Mouse (Mus musculus) ES-Bruce4 (cell line): ENCODE measurements around the gene Cobl.

ENCODE experiments used
- CTCF ChIP-seq: IDR thresholded peaks from one replicate; pipeline ENCODE4 v1.8.1; 2011; ENCODE audit warnings: low read depth, low read length
- EP300 ChIP-seq: IDR thresholded peaks from 2 replicates; pipeline ENCODE4 v1.6.1; 2011; ENCODE audit warnings: low read depth, low read length; ENCODE audit not compliant: insufficient read depth
- POLR2A ChIP-seq: IDR thresholded peaks from one replicate; pipeline ENCODE4 v1.8.1; 2011; ENCODE audit warnings: low read length; ENCODE audit not compliant: insufficient read depth

GRCm38 (mm10) chr11:12358602-12359001 is 106.2 kb downstream of the Cobl start:
- TF ChIP-seq CTCF = no peak
- TF ChIP-seq POLR2A = no peak
- no peak for TF ChIP-seq EP300
